Mouse (Mus musculus): ENCODE results near the gene Olfr1222. TPM values are rescaled to one million over a fixed set of nuclear protein-coding genes. Genes with fewer than 3 reads are reported as not detected.

Gene Olfr1222
- polyA plus RNA-seq, 1 experiment from 2014 or later: not detected

Other genes with a start within 250 kb of the Olfr1222 start
- not detected in 2 replicates for gene Olfr1208, start 230.7 kb downstream of the Olfr1222 start, polyA plus RNA-seq (2015; fragmentation: Nextera tagmentation; extraction: Ambion mirVana)
- gene Olfr1209, start 217.9 kb downstream of the Olfr1222 start, polyA plus RNA-seq (2015; fragmentation: Nextera tagmentation; extraction: Ambion mirVana): not detected in 2 replicates
- not detected in 2 replicates for gene Olfr1211, start 194.9 kb downstream of the Olfr1222 start, polyA plus RNA-seq (2015; fragmentation: Nextera tagmentation; extraction: Ambion mirVana)
- not detected in 2 replicates for gene Olfr1212, start 179.1 kb downstream of the Olfr1222 start, polyA plus RNA-seq (2015; fragmentation: Nextera tagmentation; extraction: Ambion mirVana)
- gene Gm13762, start 152.8 kb downstream of the Olfr1222 start, polyA plus RNA-seq (2015; fragmentation: Nextera tagmentation; extraction: Ambion mirVana): not detected in 2 replicates
- not detected in 2 replicates for gene Olfr1214, start 140.4 kb downstream of the Olfr1222 start, polyA plus RNA-seq (2015; fragmentation: Nextera tagmentation; extraction: Ambion mirVana)
- not detected in 2 replicates for gene Olfr1215, start 126.1 kb downstream of the Olfr1222 start, polyA plus RNA-seq (2015; fragmentation: Nextera tagmentation; extraction: Ambion mirVana)
- not detected in 2 replicates for gene Olfr1216, start 114.7 kb downstream of the Olfr1222 start, polyA plus RNA-seq (2015; fragmentation: Nextera tagmentation; extraction: Ambion mirVana)
- gene Olfr1217, start 101.0 kb downstream of the Olfr1222 start, polyA plus RNA-seq (2015; fragmentation: Nextera tagmentation; extraction: Ambion mirVana): not detected in 2 replicates
- not detected in 2 replicates for gene Olfr1218, start 71.9 kb downstream of the Olfr1222 start, polyA plus RNA-seq (2015; fragmentation: Nextera tagmentation; extraction: Ambion mirVana)
- not detected in 2 replicates for gene Olfr1219, start 49.5 kb downstream of the Olfr1222 start, polyA plus RNA-seq (2015; fragmentation: Nextera tagmentation; extraction: Ambion mirVana)
- not detected in 2 replicates for gene Olfr1220, start 26.2 kb downstream of the Olfr1222 start, polyA plus RNA-seq (2015; fragmentation: Nextera tagmentation; extraction: Ambion mirVana)
- gene Olfr1221, start 15.8 kb downstream of the Olfr1222 start, polyA plus RNA-seq (2015; fragmentation: Nextera tagmentation; extraction: Ambion mirVana): not detected in 2 replicates
- gene Olfr1223, start 18.5 kb upstream of the Olfr1222 start, polyA plus RNA-seq (2015; fragmentation: Nextera tagmentation; extraction: Ambion mirVana): not detected in 2 replicates
- not detected in 2 replicates for gene Olfr1224-ps1, start 31.0 kb upstream of the Olfr1222 start, polyA plus RNA-seq (2015; fragmentation: Nextera tagmentation; extraction: Ambion mirVana)
- not detected in 2 replicates for gene Olfr1225, start 41.6 kb upstream of the Olfr1222 start, polyA plus RNA-seq (2015; fragmentation: Nextera tagmentation; extraction: Ambion mirVana)
- not detected in 2 replicates for gene Olfr1226, start 67.0 kb upstream of the Olfr1222 start, polyA plus RNA-seq (2015; fragmentation: Nextera tagmentation; extraction: Ambion mirVana)
- gene Olfr1228, start 121.0 kb upstream of the Olfr1222 start, polyA plus RNA-seq (2015; fragmentation: Nextera tagmentation; extraction: Ambion mirVana): not detected in 2 replicates
- not detected in 2 replicates for gene Olfr1229, start 155.0 kb upstream of the Olfr1222 start, polyA plus RNA-seq (2015; fragmentation: Nextera tagmentation; extraction: Ambion mirVana)
- gene Olfr1230, start 164.2 kb upstream of the Olfr1222 start, polyA plus RNA-seq (2015; fragmentation: Nextera tagmentation; extraction: Ambion mirVana): not detected in 2 replicates
- not detected in 2 replicates for gene Olfr1231, start 174.0 kb upstream of the Olfr1222 start, polyA plus RNA-seq (2015; fragmentation: Nextera tagmentation; extraction: Ambion mirVana)
- gene Olfr1232, start 196.6 kb upstream of the Olfr1222 start, polyA plus RNA-seq (2015; fragmentation: Nextera tagmentation; extraction: Ambion mirVana): not detected in 2 replicates
- gene Olfr1233, start 209.3 kb upstream of the Olfr1222 start, polyA plus RNA-seq (2015; fragmentation: Nextera tagmentation; extraction: Ambion mirVana): not detected in 2 replicates
- gene Olfr1234, start 231.8 kb upstream of the Olfr1222 start, polyA plus RNA-seq (2015; fragmentation: Nextera tagmentation; extraction: Ambion mirVana): not detected in 2 replicates

Data from forebrain, embryonic 15.5 days (tissue).